Mouse (Mus musculus) neural tube, embryonic 10.5 days (tissue): ENCODE results near the gene Lrrc28.

Source experiments
- DNase-seq: peaks from one replicate; pipeline ENCODE4 v3.0.0-alpha.2; 2017; ENCODE audit warnings: low spot score; ENCODE audit errors: extremely low spot score

The Lrrc28 gene

GRCm38 (mm10) chr7:67596961-67597360 lies 48.1 kb downstream of the Lrrc28 start:
- no peak for DNase-seq

- no peak for DNase-seq
These were observed 48.7 kb downstream of the Lrrc28 start for GRCm38 (mm10) chr7:67596322-67596721.

- DNase-seq, result no peak
These were observed 51.2 kb downstream of the Lrrc28 start for GRCm38 (mm10) chr7:67593902-67594301.

- no peak for DNase-seq
These were observed 52.4 kb downstream of the Lrrc28 start for GRCm38 (mm10) chr7:67592670-67593069.

- DNase-seq, result no peak
These were observed 56.3 kb downstream of the Lrrc28 start for GRCm38 (mm10) chr7:67588743-67589142.

GRCm38 (mm10) chr7:67586479-67586878 lies 58.6 kb downstream of the Lrrc28 start:
- no peak for DNase-seq

- no peak for DNase-seq
These were observed 61.2 kb downstream of the Lrrc28 start for GRCm38 (mm10) chr7:67583852-67584251.

- DNase-seq, result no peak
These were observed 66.1 kb downstream of the Lrrc28 start for GRCm38 (mm10) chr7:67578783-67579482.

- no peak for DNase-seq
These were observed 67.0 kb downstream of the Lrrc28 start for GRCm38 (mm10) chr7:67578044-67578443.

GRCm38 (mm10) chr7:67566510-67567237 lies 78.4 kb downstream of the Lrrc28 start:
- no peak for DNase-seq

- DNase-seq, result no peak
These were observed 79.9 kb downstream of the Lrrc28 start for GRCm38 (mm10) chr7:67565132-67565531.

GRCm38 (mm10) chr7:67562176-67562575 lies 82.9 kb downstream of the Lrrc28 start:
- no peak for DNase-seq

- no peak for DNase-seq
These were observed 85.6 kb downstream of the Lrrc28 start for GRCm38 (mm10) chr7:67559486-67559885.

- DNase-seq, result no peak
These were observed 86.8 kb downstream of the Lrrc28 start for GRCm38 (mm10) chr7:67558230-67558629.

- DNase-seq, result no peak
These were observed 90.2 kb downstream of the Lrrc28 start for GRCm38 (mm10) chr7:67554863-67555262.

GRCm38 (mm10) chr7:67551242-67551641 lies 93.8 kb downstream of the Lrrc28 start:
- no peak for DNase-seq

- DNase-seq, result peak; percentile 49
These were observed 96.0 kb downstream of the Lrrc28 start for GRCm38 (mm10) chr7:67549073-67549561.

- no peak for DNase-seq
These were observed 96.4 kb downstream of the Lrrc28 start for GRCm38 (mm10) chr7:67548599-67549041.

- no peak for DNase-seq
These were observed 98.8 kb downstream of the Lrrc28 start for GRCm38 (mm10) chr7:67546282-67546681.

GRCm38 (mm10) chr7:67544586-67544985 lies 100.5 kb downstream of the Lrrc28 start:
- DNase-seq, result no peak

GRCm38 (mm10) chr7:67543641-67544040 lies 101.4 kb downstream of the Lrrc28 start:
- no peak for DNase-seq

GRCm38 (mm10) chr7:67536588-67537372 lies 108.3 kb downstream of the Lrrc28 start:
- DNase-seq, result no peak
